Mouse (Mus musculus): ENCODE results near the gene Qrsl1.

Qrsl1 gene

DNA sequence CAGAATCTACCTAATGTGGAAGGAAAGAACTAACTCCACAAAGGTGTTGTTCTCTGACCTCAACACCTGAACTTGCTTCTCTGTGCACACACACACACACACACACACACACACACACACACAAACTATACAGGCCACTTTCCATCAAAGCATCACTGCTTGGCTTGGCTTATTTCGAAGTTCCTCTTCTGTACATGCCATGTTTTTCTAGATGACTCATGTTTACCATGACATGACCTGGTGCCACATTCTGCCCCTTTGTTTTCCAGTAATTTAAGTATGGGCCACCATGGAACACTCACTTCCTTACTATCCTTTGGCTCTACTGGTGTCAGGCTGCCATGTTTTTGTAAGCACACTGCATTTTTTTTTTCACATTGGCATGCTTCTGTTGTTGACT, 30.1 kb downstream of the Qrsl1 start:
- DNase-seq (ENCODE audit: low read depth, low spot score): no peak

DNA sequence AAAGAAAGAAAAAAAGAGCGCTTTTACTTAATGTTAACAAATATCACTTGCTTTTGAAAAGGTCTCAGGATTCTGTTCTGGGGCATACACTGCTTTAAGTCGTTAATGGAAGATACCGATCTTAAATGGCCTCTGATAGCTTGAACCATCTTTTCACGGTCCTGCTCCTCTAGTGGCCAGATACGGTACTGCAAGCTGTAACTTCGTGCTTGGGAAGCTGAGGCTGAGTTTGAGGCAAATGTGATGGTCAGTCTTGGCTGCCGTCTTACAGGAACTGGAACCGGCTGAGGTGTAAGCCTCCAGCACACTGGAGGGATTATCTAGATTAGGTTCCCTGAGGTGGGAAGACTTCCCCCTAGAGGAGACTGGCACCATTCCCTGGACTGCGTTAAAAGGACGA, 30.8 kb downstream of the Qrsl1 start:
- DNase-seq (ENCODE audit: low read depth, low spot score): peak; percentile 20

- DNase-seq (ENCODE audit: low read depth, low spot score): no peak
Observed at GRCm38 (mm10) chr10:43856351-43856750, 45.2 kb downstream of the Qrsl1 start.

GRCm38 (mm10) chr10:43855916-43856315, 45.6 kb downstream of the Qrsl1 start:
- DNase-seq (ENCODE audit: low read depth, low spot score): no peak

GRCm38 (mm10) chr10:43851898-43852297, 49.6 kb downstream of the Qrsl1 start:
- DNase-seq (ENCODE audit: low read depth, low spot score): no peak

- no peak for DNase-seq (ENCODE audit: low read depth, low spot score)
Observed at GRCm38 (mm10) chr10:43849478-43849877, 52.1 kb downstream of the Qrsl1 start.

- no peak for DNase-seq (ENCODE audit: low read depth, low spot score)
Observed at GRCm38 (mm10) chr10:43846141-43846622, 55.4 kb downstream of the Qrsl1 start.

GRCm38 (mm10) chr10:43845442-43845841, 56.1 kb downstream of the Qrsl1 start:
- peak; percentile 21 for DNase-seq (ENCODE audit: low read depth, low spot score)

GRCm38 (mm10) chr10:43841441-43841840, 60.1 kb downstream of the Qrsl1 start:
- no peak for DNase-seq (ENCODE audit: low read depth, low spot score)

- DNase-seq (ENCODE audit: low read depth, low spot score): no peak
Observed at GRCm38 (mm10) chr10:43832868-43833267, 68.7 kb downstream of the Qrsl1 start.

DNA sequence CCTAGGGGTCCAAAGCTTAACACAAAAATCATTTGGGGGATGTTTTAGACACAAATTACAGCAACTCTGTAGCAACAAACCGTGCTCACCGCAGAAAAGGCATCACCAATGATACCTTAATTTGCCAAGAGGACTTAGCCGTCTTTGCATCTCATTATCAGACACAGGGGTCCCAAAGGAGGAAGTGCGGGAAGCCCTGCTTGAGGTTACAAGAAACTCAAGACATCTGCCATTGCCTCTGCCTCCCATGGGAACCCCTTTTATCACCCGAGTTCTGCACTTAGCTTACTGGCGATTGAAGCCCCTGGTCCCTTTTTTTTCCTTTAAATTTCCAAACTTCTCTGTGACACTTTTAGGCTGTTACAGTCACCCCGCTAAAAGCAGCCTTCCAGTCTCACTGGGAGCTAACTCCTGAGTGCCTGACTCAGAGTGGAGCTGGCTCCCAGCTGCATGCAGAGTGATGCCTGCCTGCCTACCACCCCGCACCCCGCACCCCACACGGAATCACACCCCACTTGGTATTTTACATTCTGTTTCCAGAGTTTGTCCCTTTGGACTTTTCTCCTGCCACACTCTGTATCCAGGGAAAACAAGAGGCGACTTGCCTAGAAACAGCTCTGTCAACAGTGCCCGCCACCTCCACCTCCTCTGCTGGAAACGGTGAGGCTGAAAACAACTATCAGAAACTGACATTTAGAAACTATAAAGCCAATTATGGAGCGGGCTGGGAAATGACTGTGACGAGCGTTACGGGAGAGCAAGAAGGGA, 71.1 kb downstream of the Qrsl1 start:
- DNase-seq (ENCODE audit: low read depth, low spot score): no peak

DNA sequence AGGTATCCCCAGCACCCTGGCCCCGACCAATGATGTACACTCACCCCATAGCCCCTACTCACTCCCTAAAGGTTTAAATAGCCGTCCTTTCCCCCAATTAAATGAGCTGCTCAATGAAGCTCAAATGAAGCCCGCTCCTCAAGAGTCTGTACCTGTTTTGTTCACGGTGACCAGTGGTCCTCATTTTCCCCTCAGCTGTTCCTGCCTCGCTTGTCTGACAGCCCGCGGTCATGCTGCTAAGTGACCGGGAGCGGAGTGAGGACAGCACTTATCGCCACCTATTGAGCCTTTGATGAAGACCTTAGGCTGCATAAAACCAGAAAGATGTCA, 72.9 kb downstream of the Qrsl1 start:
- DNase-seq (ENCODE audit: low read depth, low spot score): no peak

- DNase-seq (ENCODE audit: low read depth, low spot score): no peak
Observed at GRCm38 (mm10) chr10:43827958-43828685, 73.4 kb downstream of the Qrsl1 start.

DNA sequence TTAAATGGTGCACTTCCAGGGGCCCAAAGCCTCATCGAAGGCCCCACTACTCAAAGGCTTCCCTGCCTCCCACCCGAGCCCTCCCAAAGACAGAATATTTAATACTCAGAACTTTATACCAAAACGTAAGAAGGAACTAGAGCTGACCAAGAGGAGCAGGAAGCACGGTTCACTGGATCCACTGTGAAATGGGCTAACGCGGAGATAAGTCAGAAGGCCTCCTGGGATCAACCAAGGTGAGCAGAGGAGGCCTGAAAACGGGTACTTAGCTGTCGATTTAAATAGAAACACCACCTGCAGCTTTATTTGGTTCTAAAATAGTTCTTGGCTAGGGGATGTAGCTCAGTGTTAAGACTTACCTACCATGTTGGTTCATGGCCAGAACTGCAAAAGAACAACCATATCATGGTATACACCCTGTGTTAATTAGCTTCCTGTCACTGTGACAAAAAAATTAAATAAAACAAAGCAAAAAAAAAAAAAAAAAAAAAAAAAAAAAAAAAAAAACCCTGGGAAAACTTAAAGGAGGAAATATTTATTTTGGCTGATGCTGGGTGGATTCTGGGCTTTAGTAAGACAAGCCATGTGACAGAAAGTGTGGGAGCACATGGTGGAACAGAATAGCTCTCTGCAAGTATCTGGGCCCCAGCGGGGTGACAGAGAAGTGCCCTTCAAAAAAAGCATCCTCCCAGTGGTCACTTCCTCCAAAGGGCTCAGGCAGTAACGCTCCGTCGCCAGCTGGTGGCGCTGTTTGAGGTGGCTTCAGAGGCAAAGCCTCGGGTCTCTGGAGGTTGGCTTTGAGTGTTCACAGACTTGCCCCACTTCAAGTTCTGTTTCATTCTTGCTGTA, 74.5 kb downstream of the Qrsl1 start:
- no peak for DNase-seq (ENCODE audit: low read depth, low spot score)

- DNase-seq (ENCODE audit: low read depth, low spot score): no peak
Observed at GRCm38 (mm10) chr10:43825696-43826095, 75.8 kb downstream of the Qrsl1 start.

- DNase-seq (ENCODE audit: low read depth, low spot score): no peak
Observed at GRCm38 (mm10) chr10:43824713-43825112, 76.8 kb downstream of the Qrsl1 start.

All from retina, postnatal 7 days (tissue).